Mouse (Mus musculus) MEL-GATA-1-ER (cell line): ENCODE data around the gene Rec114.

Experiments
- DNase-seq: peaks from one replicate; pipeline ENCODE4 v3.0.0-alpha.2; 2012; ENCODE audit warnings: low read depth; ENCODE audit errors: extremely low read depth

The Rec114 gene

DNA sequence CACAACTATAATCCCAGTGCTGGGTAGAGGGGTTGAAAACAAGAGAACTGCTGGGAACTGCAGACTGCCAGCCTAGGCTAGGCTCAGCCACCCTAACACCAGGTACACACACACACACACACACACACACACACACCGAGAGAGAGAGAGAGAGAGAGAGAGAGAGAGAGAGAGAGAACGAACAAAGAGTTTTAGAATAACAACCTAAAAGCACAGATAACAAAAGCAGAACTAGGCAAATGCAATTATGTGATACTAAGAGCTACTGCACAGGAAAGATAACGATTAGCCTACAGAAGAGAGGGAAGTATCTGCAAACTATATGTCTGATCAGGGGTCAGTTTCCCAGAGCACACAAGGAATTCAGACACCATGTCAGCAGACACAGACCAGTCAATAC, 24.8 kb downstream of the Rec114 start:
- peak; percentile 95 for DNase-seq

DNA sequence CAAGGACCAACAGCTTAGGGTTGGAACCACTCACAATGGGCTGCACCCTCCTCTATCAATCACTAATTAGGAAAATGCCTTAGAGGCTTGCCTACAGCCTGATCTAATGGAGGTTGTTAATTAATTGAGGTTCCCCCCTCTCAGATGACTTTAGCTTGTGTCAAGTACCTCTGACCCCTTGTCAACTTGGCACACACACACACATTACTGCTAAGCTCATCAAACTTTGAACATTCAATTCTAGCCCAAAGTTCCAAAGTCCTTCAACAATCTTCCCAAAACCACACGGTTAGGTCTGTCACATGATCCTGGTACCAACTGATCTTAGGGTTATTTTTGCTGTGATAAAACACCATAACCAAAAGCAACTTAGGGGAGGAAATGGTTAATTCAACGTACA, 26.9 kb downstream of the Rec114 start:
- DNase-seq = no peak

DNA sequence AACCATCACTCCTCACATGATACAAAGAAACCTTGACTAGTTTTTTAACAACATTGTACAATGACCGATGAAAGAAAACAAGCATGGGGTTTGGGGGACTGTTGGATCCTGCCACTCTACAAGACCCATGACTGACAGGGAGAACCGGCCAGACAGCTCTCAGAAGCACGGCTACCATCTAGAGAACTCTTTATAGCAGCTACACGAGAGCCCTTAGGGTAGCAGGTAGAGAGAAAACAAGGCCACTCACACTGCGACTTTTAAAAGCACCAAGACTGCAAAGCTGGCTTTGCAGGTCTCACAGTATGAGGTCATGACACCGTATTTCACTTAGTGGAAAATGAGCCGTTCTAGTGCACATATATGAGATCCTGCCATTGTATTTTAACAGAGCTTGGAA, 33.1 kb downstream of the Rec114 start:
- DNase-seq = no peak

DNA sequence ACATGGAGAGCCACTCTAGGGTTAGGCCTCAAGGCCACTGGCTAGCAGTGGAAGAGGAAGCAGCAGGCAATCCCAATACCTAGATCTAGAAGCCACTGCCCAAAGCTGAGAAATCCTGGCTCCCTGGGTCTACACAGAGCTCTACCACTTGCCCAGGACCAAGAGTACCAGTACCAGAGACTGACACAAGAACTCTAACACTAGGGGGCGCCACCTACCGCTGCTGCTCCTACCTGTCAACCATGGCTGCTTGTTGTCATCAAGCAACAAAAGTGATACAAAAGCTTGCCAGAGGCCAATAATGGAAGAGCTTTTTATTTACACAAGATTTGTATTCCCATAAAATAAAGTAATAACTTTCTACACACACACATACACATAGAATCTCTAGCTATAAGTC, 33.8 kb downstream of the Rec114 start:
- no peak for DNase-seq

DNA sequence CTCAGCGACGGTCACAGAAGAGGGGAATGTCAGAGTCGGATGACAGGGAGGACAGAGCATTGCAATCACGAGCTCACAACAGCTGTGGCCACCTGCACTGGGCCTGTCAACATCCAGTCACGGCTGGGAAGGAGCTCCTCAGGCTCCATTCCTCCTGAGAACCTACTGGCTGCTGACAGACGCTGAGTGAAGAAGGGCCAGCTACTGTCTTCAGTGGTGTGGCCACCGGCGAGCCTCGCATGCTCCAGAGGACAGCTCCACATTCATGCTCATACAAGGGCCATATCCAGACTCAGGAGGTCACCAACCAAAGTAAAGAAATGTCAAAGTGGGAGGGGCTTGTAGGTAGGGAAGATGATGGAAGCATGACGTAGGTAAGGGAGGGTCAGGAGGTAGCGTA, 36.0 kb downstream of the Rec114 start:
- DNase-seq = no peak

DNA sequence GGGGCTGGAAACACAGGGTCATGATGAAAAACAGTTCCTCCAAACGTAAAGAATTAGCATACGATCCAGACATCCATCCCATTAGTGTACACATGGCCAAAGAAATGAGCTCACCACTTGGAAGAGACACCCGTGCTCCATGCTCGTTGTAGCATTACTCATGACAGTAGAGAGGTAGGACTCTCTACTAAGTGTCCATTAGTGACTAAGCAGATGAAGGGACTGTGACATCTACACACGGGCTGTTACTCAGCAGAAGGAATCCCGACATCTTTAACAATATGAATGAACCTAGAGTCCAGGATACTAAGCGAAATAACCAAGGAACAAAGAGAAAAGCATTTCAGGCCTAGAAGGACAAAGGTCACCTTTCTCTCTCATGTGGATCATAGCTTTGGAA, 37.7 kb downstream of the Rec114 start:
- no peak for DNase-seq

DNA sequence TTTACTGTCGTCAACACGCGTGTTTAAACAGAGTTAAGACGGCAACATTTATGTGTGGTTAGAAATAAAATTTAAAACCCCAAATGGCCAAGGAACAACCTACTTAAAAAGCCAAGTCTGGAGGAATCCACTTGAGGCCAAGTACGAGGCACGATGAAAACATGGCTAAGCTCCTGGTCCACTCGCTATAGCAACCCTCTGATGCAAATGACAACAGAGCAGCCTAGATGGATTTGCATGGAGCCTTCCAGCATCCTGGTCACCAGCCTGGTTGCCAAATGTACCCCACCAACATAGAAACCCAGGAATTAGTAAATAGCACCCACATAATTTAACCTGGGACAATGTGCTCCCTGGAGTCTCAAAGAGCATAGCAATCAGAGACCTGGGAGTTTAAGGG, 40.0 kb downstream of the Rec114 start:
- DNase-seq = no peak

DNA sequence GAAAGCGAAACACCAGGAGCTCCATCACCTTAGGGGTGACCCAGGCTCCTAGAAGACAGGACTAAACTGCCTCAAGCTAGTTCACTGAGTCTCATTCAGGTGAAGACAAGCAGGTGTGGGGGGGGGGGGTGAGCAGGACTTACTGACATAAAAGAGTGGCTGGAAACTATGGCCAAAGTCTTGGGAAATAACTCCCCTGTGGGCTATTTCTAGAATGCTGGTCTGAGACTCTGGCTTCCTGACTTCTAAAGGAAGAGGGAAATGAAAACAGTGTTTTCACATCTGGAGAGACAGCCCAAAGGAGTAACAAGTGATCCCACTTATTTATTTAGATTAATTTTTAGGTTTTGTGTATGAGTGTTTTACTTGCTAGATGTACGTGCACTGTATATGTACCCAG, 42.0 kb downstream of the Rec114 start:
- DNase-seq = no peak

DNA sequence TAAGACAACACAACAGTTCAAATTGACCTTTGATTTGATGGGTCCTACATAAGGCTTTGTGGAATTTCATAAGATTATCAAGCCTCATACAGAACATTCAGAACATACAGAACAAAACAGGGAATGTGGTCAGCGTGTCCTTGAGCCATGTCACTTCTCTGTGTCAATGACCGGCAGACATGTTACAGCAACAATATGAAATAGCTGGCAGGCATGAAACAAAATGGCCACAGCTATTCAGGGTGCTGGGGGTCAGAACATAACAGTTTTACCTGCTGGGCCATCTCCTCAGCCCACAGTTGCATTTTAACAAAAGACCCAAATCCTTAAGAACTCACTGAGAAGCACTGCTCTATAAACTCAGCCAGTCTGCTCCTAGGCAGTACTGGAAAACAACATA, 45.3 kb downstream of the Rec114 start:
- no peak for DNase-seq

DNA sequence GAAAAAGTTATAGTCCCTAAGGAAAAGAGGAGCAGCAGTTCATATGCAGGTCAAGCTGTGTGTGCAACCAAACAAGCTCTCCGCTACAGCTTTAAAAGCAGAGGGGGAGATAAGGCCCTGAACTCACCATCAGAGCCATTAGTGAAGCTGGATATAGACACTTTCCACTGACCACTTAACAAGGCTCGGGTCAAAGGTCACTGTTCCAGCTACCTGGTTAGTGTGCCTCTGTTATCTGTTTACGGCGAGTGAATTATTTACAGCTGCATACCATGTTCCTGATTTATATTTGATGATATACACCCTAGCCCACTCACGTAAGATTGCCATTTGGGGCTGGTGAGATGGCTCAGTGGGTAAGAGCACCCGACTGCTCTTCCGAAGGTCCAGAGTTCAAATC, 52.3 kb downstream of the Rec114 start:
- no peak for DNase-seq

DNA sequence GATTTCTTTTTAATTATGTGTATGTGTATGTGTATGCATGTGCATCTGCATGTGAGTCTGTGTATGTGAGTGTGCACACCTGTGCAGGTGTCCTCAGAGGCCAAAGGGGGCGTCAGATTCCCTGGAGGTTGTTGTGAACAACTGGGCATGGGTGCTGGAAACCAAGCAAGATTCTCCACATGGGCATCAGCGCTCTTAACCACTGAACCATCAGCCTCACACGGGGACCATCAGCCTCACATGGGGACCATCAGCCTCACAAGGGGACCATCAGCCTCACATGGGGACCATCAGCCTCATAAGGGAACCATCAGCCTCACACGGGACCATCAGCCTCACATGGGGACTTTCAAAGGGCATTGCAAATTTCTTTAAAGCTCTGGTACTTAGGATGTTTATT, 53.1 kb downstream of the Rec114 start:
- no peak for DNase-seq

DNA sequence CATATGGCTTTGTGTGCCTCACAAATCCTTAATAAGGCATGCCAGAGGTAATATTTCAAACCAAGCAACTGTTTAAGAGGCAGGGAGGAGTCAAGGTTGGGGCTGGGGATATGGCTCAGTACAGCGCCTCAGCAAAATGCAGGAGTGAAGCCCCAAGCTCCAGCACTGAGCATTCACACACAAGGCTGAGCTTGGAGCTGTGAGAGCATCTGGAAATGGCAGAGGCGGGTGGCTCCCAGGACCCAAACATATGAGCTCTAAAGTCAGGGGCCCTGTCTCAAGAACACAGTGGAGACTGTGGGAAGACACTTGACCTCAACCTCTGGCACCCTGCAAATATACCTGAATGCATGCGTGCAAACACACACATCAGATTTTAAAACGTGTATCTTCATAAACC, 55.7 kb downstream of the Rec114 start:
- DNase-seq = no peak

DNA sequence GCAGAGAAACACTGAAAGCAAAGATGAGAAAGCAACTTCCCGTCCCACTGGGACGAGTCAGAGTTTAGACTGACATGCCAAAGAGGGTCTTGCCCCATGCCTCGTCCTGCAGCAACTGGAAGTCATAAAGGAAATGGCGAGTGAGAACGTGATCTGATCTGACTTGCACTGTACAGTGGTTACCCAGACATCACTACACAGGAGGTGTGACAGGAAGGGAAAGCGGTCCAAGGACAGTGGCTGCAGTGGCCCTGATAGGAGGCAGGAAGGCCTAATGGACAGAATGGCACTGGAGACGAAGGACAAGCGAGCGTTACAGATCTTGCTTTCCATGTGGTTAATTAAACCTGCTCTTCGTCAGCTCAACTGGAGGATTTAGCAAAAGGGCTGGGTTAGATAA, 58.5 kb downstream of the Rec114 start:
- no peak for DNase-seq

DNA sequence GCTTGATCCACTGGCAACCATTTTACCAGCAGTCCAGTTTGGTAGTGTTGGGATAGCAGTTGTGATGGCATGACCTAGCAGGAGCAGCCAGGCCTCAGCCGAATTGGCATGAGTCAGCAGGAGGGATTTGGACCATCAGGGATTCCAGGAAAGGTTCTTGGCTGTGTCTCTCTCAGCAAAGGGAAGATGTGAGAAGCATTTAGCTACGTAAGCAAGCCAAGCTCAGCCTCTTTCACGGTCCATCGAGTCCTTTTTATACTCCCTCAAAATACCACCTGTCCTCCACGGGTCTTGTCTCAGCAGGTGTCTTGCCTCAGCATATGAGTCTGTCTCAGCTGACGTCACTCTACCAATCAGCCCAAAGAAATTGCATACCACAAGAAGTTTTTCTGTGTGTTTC, 60.4 kb downstream of the Rec114 start:
- DNase-seq = no peak

DNA sequence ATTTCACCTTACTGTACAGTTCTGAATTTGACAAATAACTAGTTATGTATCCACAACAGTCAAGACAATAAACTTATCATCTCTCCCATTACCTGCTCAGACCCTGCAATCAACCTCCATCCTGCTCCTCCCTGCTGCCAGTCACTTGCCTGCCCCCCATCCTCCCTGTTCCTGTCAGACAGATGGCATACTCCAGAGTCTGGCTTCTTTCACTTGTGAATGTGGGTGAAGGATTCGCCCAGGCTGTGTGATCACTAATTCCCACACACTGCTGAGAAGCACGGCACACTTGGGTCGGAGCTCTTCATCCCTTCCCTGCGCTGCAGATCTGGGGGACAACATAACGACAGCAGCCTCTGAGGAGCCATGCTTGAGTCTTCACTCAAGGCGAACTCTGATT, 61.7 kb downstream of the Rec114 start:
- DNase-seq = no peak

DNA sequence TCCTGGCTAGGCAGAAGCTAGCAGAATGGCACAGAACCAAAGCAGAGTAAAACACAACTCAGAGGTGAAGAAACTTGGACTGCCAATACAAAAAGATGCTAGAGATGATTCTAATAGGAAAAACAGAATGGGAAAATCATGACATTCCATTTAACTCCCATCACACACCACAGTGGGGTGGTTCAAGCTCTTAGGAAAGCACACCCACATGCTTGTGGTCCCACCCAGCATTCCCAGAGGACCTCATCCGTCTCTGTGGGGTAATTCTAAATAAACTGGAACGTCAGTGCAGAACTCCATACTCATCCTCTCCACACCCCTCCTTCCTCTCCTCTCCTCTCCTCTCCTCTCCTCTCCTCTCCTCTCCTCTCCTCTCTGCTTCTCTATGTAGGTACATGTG, 62.4 kb downstream of the Rec114 start:
- DNase-seq = no peak

DNA sequence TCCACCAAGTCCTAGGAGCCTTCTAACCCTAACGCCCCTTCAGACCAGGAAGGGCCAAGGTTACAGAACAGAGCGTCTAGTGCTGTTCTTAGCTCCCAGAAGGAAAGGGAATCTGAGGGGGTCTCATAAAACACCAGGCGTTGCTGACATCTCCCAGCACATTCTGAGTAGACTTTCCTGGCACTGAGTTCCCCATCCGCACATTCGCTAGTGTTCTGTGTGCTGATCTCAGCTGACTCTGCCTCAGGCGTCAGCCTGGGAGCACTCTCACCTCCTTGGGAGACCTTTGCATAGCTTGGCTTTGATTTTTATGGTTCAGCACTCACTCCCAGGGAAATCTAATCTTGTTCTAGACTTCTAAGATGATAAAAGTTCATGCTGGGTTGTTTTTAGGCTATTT, 68.4 kb downstream of the Rec114 start:
- no peak for DNase-seq

DNA sequence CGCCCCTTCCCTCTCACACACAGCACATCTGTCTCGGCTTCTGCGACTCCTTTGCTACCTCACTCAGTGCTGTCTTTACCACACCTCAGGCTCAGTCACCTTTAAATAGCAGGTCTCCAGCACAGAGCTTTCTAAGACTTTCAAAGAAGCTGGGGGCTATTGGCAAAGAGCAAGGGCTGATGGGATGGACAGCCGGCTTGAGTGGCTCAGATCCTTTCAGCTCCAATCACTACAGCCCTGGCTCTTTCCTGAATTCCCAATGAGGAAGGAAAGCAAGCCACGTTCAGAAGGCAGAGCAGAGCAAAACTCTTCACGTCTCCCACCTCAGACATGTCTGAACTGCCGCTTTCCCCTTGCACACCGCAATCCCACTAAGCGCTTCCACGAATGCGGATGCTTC, 69.0 kb downstream of the Rec114 start:
- no peak for DNase-seq

DNA sequence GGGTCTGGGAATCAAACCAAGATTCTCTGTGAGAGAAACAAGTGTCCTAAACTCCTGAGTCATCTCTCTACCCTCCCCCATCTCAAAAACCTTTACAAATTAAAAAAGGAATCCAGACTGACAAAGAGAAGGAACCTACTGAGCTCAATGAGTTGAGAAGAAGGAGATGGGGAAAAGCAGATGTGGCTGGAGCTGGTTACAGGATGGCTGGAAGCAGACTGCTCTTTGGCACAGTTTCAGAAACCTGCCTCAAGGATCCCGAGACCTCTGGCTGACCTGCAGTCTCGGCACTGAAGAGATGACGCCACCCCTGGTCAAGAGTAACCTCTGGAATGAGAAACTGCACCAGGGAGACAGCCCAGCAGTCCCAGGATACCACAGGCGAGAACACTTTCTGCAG, 71.3 kb downstream of the Rec114 start:
- no peak for DNase-seq

DNA sequence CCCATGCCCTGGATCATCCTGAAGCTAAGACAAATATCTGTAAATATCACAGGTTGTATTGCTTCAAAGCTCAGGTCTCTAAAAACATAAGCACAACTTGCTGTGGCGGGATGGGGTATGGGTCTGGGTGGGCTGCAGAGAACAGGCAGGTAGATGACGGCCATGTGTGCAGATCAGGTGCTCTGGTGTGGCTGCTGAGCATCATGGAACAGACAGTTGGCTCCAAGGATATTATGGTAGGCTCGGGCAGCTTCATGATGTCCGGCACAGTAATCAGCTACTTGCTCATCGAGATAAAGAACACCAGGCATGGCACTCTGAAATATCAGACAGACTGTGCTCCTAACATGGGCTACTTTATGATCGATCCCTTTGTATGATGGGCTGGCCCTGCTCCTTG, 73.9 kb downstream of the Rec114 start:
- no peak for DNase-seq

DNA sequence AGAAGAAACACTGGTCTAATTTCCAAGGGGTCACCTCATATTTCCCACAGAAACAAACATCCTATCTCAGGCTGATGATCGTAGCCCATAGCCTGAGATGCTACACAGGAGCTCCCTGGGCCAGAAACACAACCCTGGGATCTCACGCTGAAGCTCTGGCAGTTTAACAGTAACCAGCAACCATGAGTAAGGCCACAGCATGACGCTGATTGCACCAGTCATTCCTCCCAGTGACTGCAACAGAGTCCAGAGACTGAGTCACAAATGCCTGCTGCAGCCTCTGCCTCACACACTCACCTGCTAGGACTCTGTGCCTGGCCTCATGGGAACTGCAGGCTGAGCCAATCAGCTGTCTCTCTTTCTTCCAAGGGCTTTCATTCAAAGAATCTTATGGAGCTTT, 74.7 kb downstream of the Rec114 start:
- no peak for DNase-seq

DNA sequence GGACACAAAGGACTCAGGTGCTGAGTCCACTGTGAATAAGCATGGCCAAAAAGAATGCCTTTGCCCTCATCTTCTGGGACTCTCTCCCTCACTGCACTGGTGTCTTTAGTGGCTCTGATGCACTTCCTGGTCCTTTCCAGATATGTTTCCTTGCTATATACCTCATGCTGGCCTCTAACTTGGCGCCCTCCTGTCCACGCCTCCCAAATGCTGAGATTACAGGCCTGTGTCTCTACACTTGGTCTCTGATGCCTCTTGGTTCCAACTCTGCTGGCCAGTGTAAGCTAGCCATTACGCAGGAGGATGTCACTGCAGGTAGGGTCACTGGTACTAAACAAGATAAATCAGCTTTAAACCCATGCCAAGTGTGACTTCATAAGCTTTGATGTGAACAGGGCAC, 75.6 kb downstream of the Rec114 start:
- no peak for DNase-seq

DNA sequence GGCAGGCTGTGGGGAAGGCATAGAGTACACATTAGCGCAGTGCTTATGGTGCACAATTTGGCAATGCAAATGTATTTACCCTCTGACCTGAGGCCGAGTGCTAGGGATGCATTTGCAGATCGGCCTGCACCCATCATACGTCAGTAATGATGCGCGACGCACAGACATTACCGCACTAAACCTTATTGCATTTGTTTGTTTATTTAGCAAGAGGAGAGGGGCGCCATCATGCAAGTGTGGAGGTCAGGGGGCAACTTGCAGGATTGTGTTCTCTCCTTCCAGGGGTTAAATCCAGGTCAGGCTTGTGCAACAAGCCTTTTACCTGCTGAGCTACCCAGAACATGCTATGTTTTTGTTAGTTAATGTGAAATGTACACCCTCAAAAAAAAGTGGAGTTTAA, 76.5 kb downstream of the Rec114 start:
- no peak for DNase-seq

DNA sequence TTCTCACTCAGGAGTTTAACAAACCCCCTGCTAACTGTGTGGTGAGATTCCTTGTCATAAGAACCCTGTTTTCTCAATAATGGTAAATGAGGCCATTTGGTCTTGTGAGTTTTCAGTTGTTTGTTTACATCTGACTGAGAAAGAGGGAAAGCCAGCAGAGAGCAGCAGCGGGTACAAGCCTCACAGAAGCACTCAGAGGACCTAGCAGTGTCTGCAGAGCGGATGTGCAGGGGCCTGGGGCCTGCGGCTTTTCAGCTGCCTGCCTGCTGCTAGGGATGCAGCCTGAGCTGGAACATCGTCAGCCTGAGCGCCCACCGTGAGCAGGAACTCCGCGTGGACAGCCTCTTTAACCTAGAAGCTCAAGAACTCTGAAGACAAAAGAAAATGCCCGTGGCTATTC, 77.6 kb downstream of the Rec114 start:
- no peak for DNase-seq

DNA sequence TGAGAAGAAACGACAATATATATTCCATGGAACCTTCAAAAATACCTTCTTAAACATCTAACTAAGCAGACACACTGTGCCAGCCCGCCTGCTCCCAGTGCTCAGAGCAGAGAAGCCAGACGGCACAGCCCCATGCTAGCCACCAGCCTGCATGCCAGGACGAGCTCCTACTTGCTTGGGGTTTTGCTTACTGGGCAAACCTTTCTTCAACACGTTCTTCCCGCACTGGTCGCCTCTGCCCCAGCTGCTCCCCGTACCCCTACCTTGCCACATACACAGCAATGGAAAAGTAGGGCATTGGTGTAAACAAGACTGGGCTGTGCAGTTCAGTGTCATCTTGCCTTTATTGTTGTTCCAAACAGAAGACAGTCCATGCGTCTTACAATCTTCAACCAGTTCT, 78.3 kb downstream of the Rec114 start:
- no peak for DNase-seq
